Mouse (Mus musculus) urinary bladder, postnatal 10 days (tissue): ENCODE data around the gene Sap25.

ENCODE experiments used
- DNase-seq: peaks from one replicate; pipeline ENCODE4 v3.0.0; 2022; ENCODE audit warnings: low spot score

Sap25 gene

GRCm38 (mm10) chr5:137663057-137663456 is 21.9 kb downstream of the Sap25 start:
- no peak for DNase-seq

GRCm38 (mm10) chr5:137668971-137669370 is 27.8 kb downstream of the Sap25 start:
- no peak for DNase-seq

- DNase-seq: no peak
Observed at GRCm38 (mm10) chr5:137670240-137670639, 29.1 kb downstream of the Sap25 start.

- DNase-seq: no peak
Observed at GRCm38 (mm10) chr5:137671443-137672240, 30.5 kb downstream of the Sap25 start.

GRCm38 (mm10) chr5:137672361-137672760 is 31.2 kb downstream of the Sap25 start:
- DNase-seq: no peak

- DNase-seq: no peak
Observed at GRCm38 (mm10) chr5:137673015-137673414, 31.9 kb downstream of the Sap25 start.

GRCm38 (mm10) chr5:137674786-137675185 is 33.7 kb downstream of the Sap25 start:
- no peak for DNase-seq

- DNase-seq: no peak
Observed at GRCm38 (mm10) chr5:137677859-137678258, 36.7 kb downstream of the Sap25 start.

- no peak for DNase-seq
Observed at GRCm38 (mm10) chr5:137678736-137679135, 37.6 kb downstream of the Sap25 start.

GRCm38 (mm10) chr5:137679726-137680125 is 38.6 kb downstream of the Sap25 start:
- no peak for DNase-seq

- no peak for DNase-seq
Observed at GRCm38 (mm10) chr5:137682526-137682925, 41.4 kb downstream of the Sap25 start.

- no peak for DNase-seq
Observed at GRCm38 (mm10) chr5:137683388-137684293, 42.5 kb downstream of the Sap25 start.

- DNase-seq: peak; percentile 92
Observed at GRCm38 (mm10) chr5:137684294-137685123, 43.4 kb downstream of the Sap25 start, which contains the start of gene Agfg2. Gene Agfg2, minus strand, starts transcription at chr5:137684726.

- DNase-seq: no peak
Observed at GRCm38 (mm10) chr5:137685653-137686052, 44.5 kb downstream of the Sap25 start.

GRCm38 (mm10) chr5:137686127-137686790 is 45.1 kb downstream of the Sap25 start:
- no peak for DNase-seq

- DNase-seq: no peak
Observed at GRCm38 (mm10) chr5:137689974-137690373, 48.8 kb downstream of the Sap25 start.

GRCm38 (mm10) chr5:137690531-137690930 is 49.4 kb downstream of the Sap25 start:
- DNase-seq: no peak

- DNase-seq: no peak
Observed at GRCm38 (mm10) chr5:137691881-137692280, 50.7 kb downstream of the Sap25 start.
